Mouse (Mus musculus) central nervous system, embryonic 18 days (tissue): ENCODE data around the gene Desi2. TPM values are rescaled to one million over a fixed set of nuclear protein-coding genes. Genes with fewer than 3 reads are reported as not detected.

Experiments used
- polyA plus RNA-seq: library from polyadenylated mRNA; depleted of rRNA; stranded (reverse); fragments of >200 nt; gene quantifications from 2 replicates; pipeline ENCODE4 v1.2.3, GENCODE M21; 2012; rRNA removed

The Desi2 gene
- polyA plus RNA-seq, result 14.6 and 14.7 TPM in 2 replicates

DNA sequence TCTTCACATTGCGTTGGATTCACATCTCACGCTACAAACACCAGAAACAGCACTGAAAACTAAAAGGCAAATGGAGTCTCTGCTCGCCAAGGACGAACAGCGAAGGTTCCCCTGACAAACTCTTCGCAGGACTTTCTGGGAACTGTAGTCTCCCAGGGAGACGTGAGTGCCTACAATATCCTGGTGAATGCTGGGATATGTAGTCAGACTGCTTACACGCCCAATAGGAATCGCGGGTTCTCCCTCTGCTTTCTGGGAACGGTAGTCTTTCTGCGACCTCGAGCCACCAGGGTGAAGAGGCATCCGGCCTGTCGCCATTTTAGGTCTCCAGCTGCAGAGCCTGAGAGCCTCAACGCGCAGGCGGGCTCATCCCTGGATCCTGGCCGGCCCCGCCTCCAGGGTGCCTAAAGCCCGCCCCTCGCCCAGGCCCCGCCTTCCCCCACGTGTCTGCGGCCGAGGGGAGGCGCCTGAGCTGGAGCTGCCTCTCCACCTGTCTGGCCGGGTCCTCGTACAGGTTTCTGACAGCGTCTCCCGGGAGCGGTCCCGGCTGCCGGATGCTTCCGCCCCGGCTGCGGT lies at the start of gene Desi2:
TSS of gene Desi2 (plus strand) at position 202 of the 576 bp plus-strand sequence.

Other genes with a start within 250 kb of the Desi2 start
- gene Catspere2, start 204.0 kb upstream of the Desi2 start, polyA plus RNA-seq, result 0.40 and 0.59 TPM in 2 replicates
- 97.8 and 104 TPM in 2 replicates for gene Cox20, start 131.7 kb downstream of the Desi2 start, polyA plus RNA-seq
- 302 and 312 TPM in 2 replicates for gene Hnrnpu, start 150.4 kb downstream of the Desi2 start, polyA plus RNA-seq
- 3.0 and 3.7 TPM in 2 replicates for gene Efcab2, start 218.7 kb downstream of the Desi2 start, polyA plus RNA-seq